Mouse (Mus musculus) right cerebral cortex, postnatal 4 days (tissue): Measurements from ENCODE around the gene Olfr589.
"Not testable (repeated sequence)": the region's sequence is repeated elsewhere in the genome, so short reads cannot be mapped to it uniquely, and the experiment has no call there.

Experiments
- DNase-seq: peaks from one replicate; pipeline ENCODE4 v3.0.0-alpha.2; 2022

Olfr589 gene

DNA sequence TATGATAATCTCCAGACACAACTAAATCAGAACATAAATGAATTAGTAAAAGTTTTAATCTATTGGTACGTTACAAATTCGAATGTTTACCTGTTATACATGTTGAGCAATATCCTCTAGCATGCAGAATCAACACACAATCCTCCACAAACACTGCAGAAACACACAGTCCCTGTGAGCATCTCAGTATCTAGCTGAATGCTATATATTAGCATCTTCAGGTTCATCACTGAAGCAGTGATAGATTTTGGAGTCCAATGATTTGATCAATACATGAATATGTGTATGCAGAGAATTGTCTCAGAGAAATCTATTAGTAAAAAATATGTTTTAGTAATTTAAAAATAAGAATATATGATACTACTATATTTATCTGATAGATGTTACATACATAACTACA is at the start of gene Olfr589:
Gene Olfr589, minus strand, starts transcription at position 101 of the 400 bp plus-strand sequence.
- no peak for DNase-seq

DNA sequence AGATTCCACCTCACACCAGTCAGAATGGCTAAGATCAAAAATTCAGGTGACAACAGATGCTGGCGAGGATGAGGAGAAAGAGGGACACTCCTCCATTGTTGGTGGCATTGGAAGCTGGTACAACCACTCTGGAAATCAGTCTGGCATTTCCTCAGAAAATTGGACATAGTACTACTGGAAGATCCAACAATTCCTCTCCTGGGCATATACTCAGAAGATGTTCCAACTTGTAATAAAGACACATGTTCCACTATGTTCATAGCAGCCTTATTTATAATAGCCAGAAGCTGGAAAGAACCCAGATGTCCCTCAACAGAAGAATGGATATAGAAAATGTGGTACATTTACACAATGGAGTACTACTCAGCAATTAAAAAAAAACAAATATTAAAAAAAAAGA is 28.3 kb upstream of the Olfr589 start, which contains the start of gene Olfr592:
Gene Olfr592, plus strand, starts transcription at position 301 of the 400 bp plus-strand sequence.
- not testable (repeated sequence) for DNase-seq

DNA sequence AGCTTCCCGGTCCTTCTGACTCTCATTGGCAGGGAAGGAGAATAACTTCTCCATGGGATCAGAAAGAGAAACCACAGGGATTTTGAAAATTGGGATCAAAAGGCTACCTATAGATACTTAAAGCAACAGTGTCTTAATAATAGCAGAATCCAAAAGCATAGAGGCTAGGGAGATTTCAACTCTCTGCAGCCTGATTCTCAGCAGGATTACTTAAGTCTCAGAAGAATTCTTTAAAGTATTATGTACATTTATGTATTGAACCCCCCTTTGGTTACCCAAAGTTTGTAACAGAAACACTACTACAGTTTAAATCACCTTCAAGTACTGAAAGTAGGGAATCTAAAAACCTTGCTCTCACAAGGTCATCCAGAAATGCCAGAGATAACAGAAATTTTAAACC is 22.1 kb upstream of the Olfr589 start, which contains the start of gene Olfr591:
Gene Olfr591, minus strand, starts transcription at position 101 of the 400 bp plus-strand sequence.
- DNase-seq: no peak

DNA sequence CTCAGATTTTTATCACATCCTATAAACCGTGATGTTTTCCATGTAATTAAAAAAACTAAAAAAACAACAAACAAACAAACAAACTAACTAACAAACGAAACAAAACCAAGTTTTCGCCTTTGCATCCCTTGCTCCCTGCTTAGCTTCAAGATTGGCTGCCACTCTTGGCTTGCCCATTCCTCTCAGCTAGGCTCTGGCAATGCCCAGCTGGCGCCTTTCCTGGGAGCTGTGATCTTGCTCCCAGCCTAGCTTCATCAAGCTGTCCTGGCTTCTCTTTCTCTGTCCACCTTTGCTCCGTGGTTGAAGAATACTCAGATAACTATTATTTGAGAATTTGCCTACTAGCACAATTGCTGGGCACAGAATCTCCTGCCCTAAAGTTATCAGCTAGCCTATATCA is 13.5 kb upstream of the Olfr589 start:
- no peak for DNase-seq

GRCm38 (mm10) chr7:103140579-103140978 is 15.6 kb downstream of the Olfr589 start, which contains the start of gene Olfr588-ps1:
Gene Olfr588-ps1, plus strand, starts transcription at chr7:103140879.
- no peak for DNase-seq

DNA sequence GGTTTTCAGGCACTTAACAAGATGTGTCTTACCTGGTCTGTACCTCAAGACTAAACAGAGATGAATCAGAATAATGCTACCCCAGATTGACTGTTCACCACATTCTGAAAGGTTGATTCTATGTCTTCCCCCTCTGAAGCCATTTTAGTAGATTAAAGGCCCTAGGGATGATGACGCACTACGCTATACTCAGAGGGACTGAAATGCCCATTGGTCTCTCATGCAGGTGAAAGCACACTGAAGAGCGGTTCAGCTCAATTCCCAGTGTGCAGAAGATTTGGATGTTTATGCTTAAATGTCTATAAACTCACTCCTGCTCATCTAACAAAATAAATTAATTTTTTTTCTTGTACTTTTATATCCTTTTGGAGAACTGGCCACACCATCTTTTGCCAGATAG is 30.6 kb downstream of the Olfr589 start, which contains the start of gene Olfr586:
Gene Olfr586, minus strand, starts transcription at position 101 of the 400 bp plus-strand sequence.
- DNase-seq: no peak

GRCm38 (mm10) chr7:103119406-103119805 is 36.8 kb downstream of the Olfr589 start:
- DNase-seq: peak; percentile 3
